22 mouse cellular contexts compared by ENCODE assay signal in the genomic region with DNA sequence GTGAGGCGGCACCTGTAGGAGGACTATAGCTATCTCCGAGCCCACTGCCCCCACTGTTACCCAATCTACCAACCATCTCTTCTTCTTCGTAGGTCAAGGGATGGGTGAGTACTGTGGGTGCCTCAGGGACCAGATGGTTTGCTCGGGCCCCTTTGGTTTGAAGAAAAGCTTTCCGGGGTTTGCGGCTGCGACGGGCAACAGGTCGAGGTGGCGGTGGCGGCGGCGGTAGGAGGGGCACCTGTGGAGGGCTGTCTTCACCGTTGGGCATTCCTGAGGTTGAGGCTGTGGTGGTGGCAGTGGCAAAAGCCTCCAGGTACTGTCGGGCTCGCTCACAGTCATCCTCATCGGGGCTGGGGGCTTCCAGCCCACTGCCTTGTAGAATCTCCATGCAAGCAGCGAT. TPM values are rescaled to one million over a fixed set of nuclear protein-coding genes. Genes with fewer than 3 reads are reported as not detected.
DNase-seq lines count a peak whose midpoint lies in the region; ATAC-seq and TF ChIP-seq lines count a peak whose summit lies in the region.
"Had no signal": no experiment of that assay in that cellular context is flagged by ENCODE, and none has a peak within 500 bp of the region (broad histone marks: within the 10 kb centered on the region; RNA-seq: fewer than 3 reads in every experiment).

No protein-coding gene starts in this region.

- peak; percentile 28 for DNase-seq in thymus, postnatal 4 days
- DNase-seq in thymus, postnatal 14 days: no peak
- no peak for DNase-seq in ES-E14 (ENCODE audit: low read depth, low spot score)
- DNase-seq in right cerebral cortex, postnatal 14 days: no peak
- DNase-seq: adrenal gland, adult 2 months; adrenal gland, postnatal 10 days; adrenal gland, postnatal 25 days; cerebellum, adult 11-12 months; cerebellum, adult 2 months; cerebellum, adult 9-10 months; cerebellum, postnatal 25 days; forebrain, postnatal 0 days had no signal

- H3K4me1 ChIP-seq in E14TG2a.4 (replicated peaks; ENCODE audit: low read depth, low read length): peaks cover 94% of the 10 kb centered on the region
- peaks cover 6 to 47% of the 10 kb centered on the region in 2 experiments for H3K4me1 ChIP-seq in ES-E14 (ENCODE audit: control insufficient read depth in 2 of 2, insufficient read depth in 2 of 2, low read length in 2 of 2, poor library complexity in 1 of 2)

- H3K36me3 ChIP-seq in E14TG2a.4 (ENCODE audit: insufficient read depth, low read length) (peaks cover 18% of the 10 kb centered on the region), ES-E14 (ENCODE audit: control insufficient read depth, insufficient read depth, low read length, poor library complexity, severe bottlenecking) (peaks cover 20% of the 10 kb centered on the region; the same call in 1 of the 2 replicates)
- H3K36me3 ChIP-seq: embryonic facial prominence, embryonic 12.5 days; forebrain, embryonic 15.5 days had no signal

- no peak for TF ChIP-seq CTCF in E14TG2a.4 (conservative IDR thresholded peaks at IDR 0.05; ENCODE audit: low read length)

- peaks cover 28% of the 10 kb centered on the region for H3K27me3 ChIP-seq in E14TG2a.4 (ENCODE audit: insufficient read depth, low read length)
- H3K27me3 ChIP-seq: CH12.LX; embryonic facial prominence, embryonic 12.5 days; forebrain, embryonic 15.5 days had no signal

- H3K4me3 ChIP-seq in E14TG2a.4 (replicated peaks; ENCODE audit: low read length) (peak overlapping the region; percentile 78), ES-E14 (ENCODE audit: insufficient read depth in 1 of 2, low read depth in 1 of 2, low read length in 2 of 2, poor library complexity in 1 of 2, severe bottlenecking in 1 of 2) (peak overlapping the region in 1 of 2 experiments; percentile 65; a peak in 2 of 4 replicates)
- H3K4me3 ChIP-seq: embryonic facial prominence, embryonic 10.5 days; embryonic facial prominence, embryonic 12.5 days; forebrain, embryonic 13.5 days; forebrain, embryonic 15.5 days had no signal

- H3K9me3 ChIP-seq in E14TG2a.4 (ENCODE audit: low read length): no peaks in the 10 kb centered on the region
- no peaks in the 10 kb centered on the region for H3K9me3 ChIP-seq in ES-E14 (ENCODE audit: control insufficient read depth, insufficient read depth, low read depth, low read length)
- H3K9me3 ChIP-seq: embryonic facial prominence, embryonic 10.5 days; embryonic facial prominence, embryonic 12.5 days; forebrain, embryonic 13.5 days; forebrain, embryonic 15.5 days had no signal

- H3K27ac ChIP-seq in ES-E14 (ENCODE audit: insufficient read depth, low read depth, low read length, poor library complexity, severe bottlenecking): peak overlapping the region; percentile 37; the same call in 1 of the 2 replicates
- H3K27ac ChIP-seq: embryonic facial prominence, embryonic 10.5 days; embryonic facial prominence, embryonic 12.5 days; forebrain, embryonic 13.5 days; forebrain, embryonic 15.5 days had no signal

- ATAC-seq in megakaryocyte progenitor cell, adult 5-6 weeks (replicated peaks; ENCODE audit: poor library complexity): no peak
- ATAC-seq: CD4-positive, CD25-positive, alpha-beta regulatory T cell, adult 4 months; forebrain, embryonic 13.5 days; forebrain, embryonic 15.5 days; forebrain, postnatal 0 days had no signal

- H3K9ac ChIP-seq in ES-E14 (ENCODE audit: insufficient read depth, low read depth, low read length, poor library complexity, severe bottlenecking): peak overlapping the region; percentile 54; the same call in 1 of the 2 replicates
- H3K9ac ChIP-seq: embryonic facial prominence, embryonic 12.5 days; forebrain, embryonic 13.5 days; forebrain, embryonic 15.5 days; forebrain, postnatal 0 days had no signal

- in situ Hi-C loops in ES-E14 (cut with MboI; ENCODE audit: low sequenced_read_pairs in 2 of 2, unreplicated experiment in 2 of 2): no loop called here

TF ChIP-seq in ES-E14, 5 proteins besides CTCF, POLR2A, EP300 and RAD21:
- TF ChIP-seq CHD2 (IDR thresholded peaks at IDR 0.05; ENCODE audit: low read depth, low read length) (no peak), ZNF384 (IDR thresholded peaks at IDR 0.05; ENCODE audit: low read depth, low read length) (no peak), MAFK (IDR thresholded peaks at IDR 0.05; ENCODE audit: insufficient read depth, low read depth, low read length) (no peak), ZC3H11A (IDR thresholded peaks at IDR 0.05; ENCODE audit: borderline replicate concordance, low read depth, low read length) (no peak), HCFC1 (IDR thresholded peaks at IDR 0.05; ENCODE audit: borderline replicate concordance, insufficient read depth, low read length) (no peak)

RNA-seq across cellular contexts. Expression of gene Zbtb7b, which starts 13.9 kb away (rescaled TPM):
- total RNA-seq in ES-E14 (2012; rRNA removed): 11.8 and 13.0 TPM in 2 replicates
- 3.8 and 5.7 TPM in 2 replicates for total RNA-seq in megakaryocyte progenitor cell, adult 5-6 weeks (2015)
- 9.1 and 17.4 TPM in 2 replicates for total RNA-seq in megakaryocyte progenitor cell, adult 5-6 weeks (2017)

RNA-seq across cellular contexts. Expression of gene Dcst1, which starts 15.7 kb away (rescaled TPM):
- 0.09 and 0.16 TPM in 2 replicates for total RNA-seq in ES-E14 (2012; rRNA removed)
- not detected in 2 replicates for total RNA-seq in megakaryocyte progenitor cell, adult 5-6 weeks (2015)
- total RNA-seq in megakaryocyte progenitor cell, adult 5-6 weeks (2017): not detected in 2 replicates
- total RNA-seq: forebrain, postnatal 0 days had no signal

RNA-seq across cellular contexts. Expression of gene Dcst2, which starts 18.9 kb away (rescaled TPM):
- total RNA-seq in ES-E14 (2012; rRNA removed): not detected in 2 replicates
- not detected in 2 replicates for total RNA-seq in megakaryocyte progenitor cell, adult 5-6 weeks (2015)
- total RNA-seq in megakaryocyte progenitor cell, adult 5-6 weeks (2017): not detected in 2 replicates
- total RNA-seq: CH12.LX, MEL had no signal

RNA-seq across cellular contexts. Expression of gene Lenep, which starts 21.9 kb away (rescaled TPM):
- total RNA-seq in ES-E14 (2012; rRNA removed): not detected in 2 replicates
- 1.5 and 2.7 TPM in 2 replicates for total RNA-seq in megakaryocyte progenitor cell, adult 5-6 weeks (2015)
- total RNA-seq in megakaryocyte progenitor cell, adult 5-6 weeks (2017): 0.21 and 2.6 TPM in 2 replicates
- total RNA-seq: adrenal gland, postnatal 25 days; adrenal gland, postnatal 4 days; CH12.LX; MEL had no signal

RNA-seq across cellular contexts. Expression of gene Adam15, which starts 30.9 kb away (rescaled TPM):
- 56.3 and 59.1 TPM in 2 replicates for total RNA-seq in ES-E14 (2012; rRNA removed)
- total RNA-seq in megakaryocyte progenitor cell, adult 5-6 weeks (2015): 35.8 and 53.0 TPM in 2 replicates
- total RNA-seq in megakaryocyte progenitor cell, adult 5-6 weeks (2017): 38.7 and 49.8 TPM in 2 replicates
